Mouse (Mus musculus): ENCODE measurements at regions not wholly inside any gene's neighbourhood (a gene's known extent, or its start where the extent isn't known, plus 50 kb on each side); places are given as distances from the start of the nearest gene placed in this dataset.

GRCm38 (mm10) chr1:147217965-147218364 lies 723.4 kb downstream of the Brinp3 start:
- Histone ChIP-seq H3K4me1 (ENCODE audit: control insufficient read depth, insufficient read depth) (no peaks in the 10 kb centered on the region), H3K9me3 (replicated peaks; ENCODE audit: control insufficient read depth, low read length) (no peaks in the 10 kb centered on the region), H3K27me3 (ENCODE audit: control insufficient read depth, insufficient read depth, low read length) (no peaks in the 10 kb centered on the region), H3K27ac (ENCODE audit: low read depth) (no peak overlapping the region), H3K36me3 (replicated peaks; ENCODE audit: control insufficient read depth, insufficient read depth, low read length) (no peaks in the 10 kb centered on the region), H3K4me3 (ENCODE audit: low read depth, low read length) (no peak overlapping the region), H3K4me2 (ENCODE audit: low read depth, low read length) (no peak overlapping the region), H3K9ac (replicated peaks; ENCODE audit: low read depth, low read length) (no peak overlapping the region)
- no peak for ATAC-seq (ENCODE audit: insufficient read depth, low read depth)
- DNase-seq (ENCODE audit: low spot score), result no peak
- no peak for TF ChIP-seq CTCF (IDR thresholded peaks at IDR 0.05; ENCODE audit: low read depth)
- no peak for TF ChIP-seq EP300 (IDR thresholded peaks at IDR 0.05; ENCODE audit: low read depth)
- 52% methylated on average over 2 of the region's 2 CpGs for WGBS

GRCm38 (mm10) chr1:147219438-147219837 lies 724.9 kb downstream of the Brinp3 start:
- no peak for TF ChIP-seq CTCF (IDR thresholded peaks at IDR 0.05; ENCODE audit: low read depth)
- no peak for TF ChIP-seq EP300 (IDR thresholded peaks at IDR 0.05; ENCODE audit: low read depth)
- no peak overlapping the region for H3K4me3 ChIP-seq (ENCODE audit: low read depth, low read length)
- no peaks in the 10 kb centered on the region for H3K36me3 ChIP-seq (replicated peaks; ENCODE audit: control insufficient read depth, insufficient read depth, low read length)
- H3K4me2 ChIP-seq (ENCODE audit: low read depth, low read length), result no peak overlapping the region
- no peak overlapping the region for H3K27ac ChIP-seq (ENCODE audit: low read depth)
- H3K9ac ChIP-seq (replicated peaks; ENCODE audit: low read depth, low read length), result no peak overlapping the region
- DNase-seq (ENCODE audit: low spot score), result no peak
- no peaks in the 10 kb centered on the region for H3K27me3 ChIP-seq (ENCODE audit: control insufficient read depth, insufficient read depth, low read length)
- WGBS, result 78% methylated on average over 2 of the region's 2 CpGs
- H3K9me3 ChIP-seq (replicated peaks; ENCODE audit: control insufficient read depth, low read length), result no peaks in the 10 kb centered on the region
- no peaks in the 10 kb centered on the region for H3K4me1 ChIP-seq (ENCODE audit: control insufficient read depth, insufficient read depth)
- ATAC-seq (ENCODE audit: insufficient read depth, low read depth), result no peak

GRCm38 (mm10) chr1:147223232-147223925 lies 728.8 kb downstream of the Brinp3 start:
- H3K9ac ChIP-seq (replicated peaks; ENCODE audit: low read depth, low read length), result no peak overlapping the region
- no peak for DNase-seq (ENCODE audit: low spot score)
- TF ChIP-seq CTCF (IDR thresholded peaks at IDR 0.05; ENCODE audit: low read depth), result peak; percentile 44
- TF ChIP-seq EP300 (IDR thresholded peaks at IDR 0.05; ENCODE audit: low read depth), result no peak
- H3K4me1 ChIP-seq (ENCODE audit: control insufficient read depth, insufficient read depth), result no peaks in the 10 kb centered on the region
- no peaks in the 10 kb centered on the region for H3K27me3 ChIP-seq (ENCODE audit: control insufficient read depth, insufficient read depth, low read length)
- H3K4me2 ChIP-seq (ENCODE audit: low read depth, low read length), result no peak overlapping the region
- no peak overlapping the region for H3K4me3 ChIP-seq (ENCODE audit: low read depth, low read length)
- no peaks in the 10 kb centered on the region for H3K9me3 ChIP-seq (replicated peaks; ENCODE audit: control insufficient read depth, low read length)
- H3K36me3 ChIP-seq (replicated peaks; ENCODE audit: control insufficient read depth, insufficient read depth, low read length), result no peaks in the 10 kb centered on the region
- WGBS, result 62% methylated on average over 3 of the region's 3 CpGs
- no peak for ATAC-seq (ENCODE audit: insufficient read depth, low read depth)
- H3K27ac ChIP-seq (ENCODE audit: low read depth), result no peak overlapping the region

GRCm38 (mm10) chr1:147237565-147237964 lies 743.0 kb downstream of the Brinp3 start:
- ATAC-seq (ENCODE audit: insufficient read depth, low read depth), result no peak
- no peaks in the 10 kb centered on the region for H3K27me3 ChIP-seq (ENCODE audit: control insufficient read depth, insufficient read depth, low read length)
- H3K4me1 ChIP-seq (ENCODE audit: control insufficient read depth, insufficient read depth), result no peaks in the 10 kb centered on the region
- no peak for DNase-seq (ENCODE audit: low spot score)
- no peaks in the 10 kb centered on the region for H3K36me3 ChIP-seq (replicated peaks; ENCODE audit: control insufficient read depth, insufficient read depth, low read length)
- H3K9ac ChIP-seq (replicated peaks; ENCODE audit: low read depth, low read length), result no peak overlapping the region
- no peaks in the 10 kb centered on the region for H3K9me3 ChIP-seq (replicated peaks; ENCODE audit: control insufficient read depth, low read length)
- no peak overlapping the region for H3K27ac ChIP-seq (ENCODE audit: low read depth)
- TF ChIP-seq EP300 (IDR thresholded peaks at IDR 0.05; ENCODE audit: low read depth) (no peak), CTCF (IDR thresholded peaks at IDR 0.05; ENCODE audit: low read depth) (no peak)
- no peak overlapping the region for H3K4me3 ChIP-seq (ENCODE audit: low read depth, low read length)
- no peak overlapping the region for H3K4me2 ChIP-seq (ENCODE audit: low read depth, low read length)
- 67% methylated on average over 3 of the region's 3 CpGs for WGBS

GRCm38 (mm10) chr1:147239108-147239507 lies 744.5 kb downstream of the Brinp3 start:
- no peaks in the 10 kb centered on the region for H3K4me1 ChIP-seq (ENCODE audit: control insufficient read depth, insufficient read depth)
- H3K9ac ChIP-seq (replicated peaks; ENCODE audit: low read depth, low read length), result no peak overlapping the region
- DNase-seq (ENCODE audit: low spot score) (no peak), ATAC-seq (ENCODE audit: insufficient read depth, low read depth) (no peak)
- H3K4me3 ChIP-seq (ENCODE audit: low read depth, low read length), result no peak overlapping the region
- TF ChIP-seq EP300 (IDR thresholded peaks at IDR 0.05; ENCODE audit: low read depth), result no peak
- no peak for TF ChIP-seq CTCF (IDR thresholded peaks at IDR 0.05; ENCODE audit: low read depth)
- WGBS, result 84% methylated on average over 3 of the region's 3 CpGs
- no peaks in the 10 kb centered on the region for H3K9me3 ChIP-seq (replicated peaks; ENCODE audit: control insufficient read depth, low read length)
- no peak overlapping the region for H3K27ac ChIP-seq (ENCODE audit: low read depth)
- no peaks in the 10 kb centered on the region for H3K36me3 ChIP-seq (replicated peaks; ENCODE audit: control insufficient read depth, insufficient read depth, low read length)
- H3K4me2 ChIP-seq (ENCODE audit: low read depth, low read length), result no peak overlapping the region
- H3K27me3 ChIP-seq (ENCODE audit: control insufficient read depth, insufficient read depth, low read length), result no peaks in the 10 kb centered on the region

- DNase-seq (ENCODE audit: low spot score) (no peak), ATAC-seq (ENCODE audit: insufficient read depth, low read depth) (no peak)
- no peak overlapping the region for H3K4me2 ChIP-seq (ENCODE audit: low read depth, low read length)
- H3K27ac ChIP-seq (ENCODE audit: low read depth), result no peak overlapping the region
- no peaks in the 10 kb centered on the region for H3K9me3 ChIP-seq (replicated peaks; ENCODE audit: control insufficient read depth, low read length)
- no peaks in the 10 kb centered on the region for H3K27me3 ChIP-seq (ENCODE audit: control insufficient read depth, insufficient read depth, low read length)
- no peaks in the 10 kb centered on the region for H3K4me1 ChIP-seq (ENCODE audit: control insufficient read depth, insufficient read depth)
- H3K4me3 ChIP-seq (ENCODE audit: low read depth, low read length), result no peak overlapping the region
- H3K36me3 ChIP-seq (replicated peaks; ENCODE audit: control insufficient read depth, insufficient read depth, low read length), result no peaks in the 10 kb centered on the region
- no peak for TF ChIP-seq EP300 (IDR thresholded peaks at IDR 0.05; ENCODE audit: low read depth)
- no peak for TF ChIP-seq CTCF (IDR thresholded peaks at IDR 0.05; ENCODE audit: low read depth)
- WGBS, result 61% methylated on average over 1 of the region's 1 CpGs
- no peak overlapping the region for H3K9ac ChIP-seq (replicated peaks; ENCODE audit: low read depth, low read length)
Measured at GRCm38 (mm10) chr1:147273324-147273723, 778.8 kb downstream of the Brinp3 start.
